Mouse (Mus musculus) G1E (cell line): ENCODE data around the gene Nectin1.

Experiments used
- CTCF ChIP-seq: IDR thresholded peaks from 2 replicates; pipeline ENCODE4 v1.5.1; 2012; ENCODE audit warnings: low read depth, low read length, inconsistent platforms, mixed read lengths
- GATA1 ChIP-seq: IDR thresholded peaks from 2 replicates; pipeline ENCODE4 v1.6.1; 2012; ENCODE audit warnings: borderline replicate concordance, low read length, inconsistent platforms, mixed read lengths
- GATA2 ChIP-seq: IDR thresholded peaks from 2 replicates; pipeline ENCODE4 v1.6.1; 2012; ENCODE audit warnings: low read depth, low read length, inconsistent platforms, borderline replicate concordance
- POLR2AphosphoS5 ChIP-seq: IDR thresholded peaks from 2 replicates; pipeline ENCODE4 v1.6.1; 2012; ENCODE audit warnings: low read depth, low read length, inconsistent platforms; ENCODE audit not compliant: insufficient replicate concordance
- TAL1 ChIP-seq: conservative IDR thresholded peaks from 2 replicates; pipeline ENCODE4 v1.6.1; 2012; ENCODE audit warnings: low read depth, low read length, inconsistent platforms, mixed read lengths

GRCm38 (mm10) chr9:43730284-43731027 lies 13.3 kb upstream of the Nectin1 start:
- TF ChIP-seq CTCF (no peak), GATA1 (no peak), TAL1 (no peak), POLR2AphosphoS5 (no peak), GATA2 (no peak)
